Mouse (Mus musculus) small intestine, adult 2 months (tissue): ENCODE results near the gene Sorl1.

Experiments used
- CTCF ChIP-seq: fragments of 200-500 bp; IDR thresholded peaks from 2 replicates; pipeline ENCODE4 v1.5.1; 2012; ENCODE audit warnings: low read depth, mild to moderate bottlenecking, control low read depth, inconsistent platforms, low read length, moderate library complexity, mixed read lengths; ENCODE audit not compliant: insufficient replicate concordance, insufficient read length; ENCODE audit errors: extremely low read depth
- POLR2A ChIP-seq: fragments of 200-500 bp; IDR thresholded peaks from 2 replicates; pipeline ENCODE4 v1.6.1; 2012; ENCODE audit warnings: low read depth, mild to moderate bottlenecking, control low read depth, inconsistent platforms, low read length, moderate library complexity

- TF ChIP-seq POLR2A (no peak), CTCF (no peak)
Measured at GRCm38 (mm10) chr9:42169491-42169890, 45.4 kb upstream of the Sorl1 start.
